Mouse (Mus musculus): ENCODE data around the gene Cct6b. TPM values are rescaled to one million over a fixed set of nuclear protein-coding genes. Genes with fewer than 3 reads are reported as not detected.
A peak's percentile ranks its signal among the peaks of the same experiment; 100 is the strongest.
"Not testable (repeated sequence)": the region's sequence is repeated elsewhere in the genome, so short reads cannot be mapped to it uniquely, and the experiment has no call there.

The Cct6b gene
- polyA plus RNA-seq, 1 experiment from 2014 or later, result 0.23 TPM

DNA sequence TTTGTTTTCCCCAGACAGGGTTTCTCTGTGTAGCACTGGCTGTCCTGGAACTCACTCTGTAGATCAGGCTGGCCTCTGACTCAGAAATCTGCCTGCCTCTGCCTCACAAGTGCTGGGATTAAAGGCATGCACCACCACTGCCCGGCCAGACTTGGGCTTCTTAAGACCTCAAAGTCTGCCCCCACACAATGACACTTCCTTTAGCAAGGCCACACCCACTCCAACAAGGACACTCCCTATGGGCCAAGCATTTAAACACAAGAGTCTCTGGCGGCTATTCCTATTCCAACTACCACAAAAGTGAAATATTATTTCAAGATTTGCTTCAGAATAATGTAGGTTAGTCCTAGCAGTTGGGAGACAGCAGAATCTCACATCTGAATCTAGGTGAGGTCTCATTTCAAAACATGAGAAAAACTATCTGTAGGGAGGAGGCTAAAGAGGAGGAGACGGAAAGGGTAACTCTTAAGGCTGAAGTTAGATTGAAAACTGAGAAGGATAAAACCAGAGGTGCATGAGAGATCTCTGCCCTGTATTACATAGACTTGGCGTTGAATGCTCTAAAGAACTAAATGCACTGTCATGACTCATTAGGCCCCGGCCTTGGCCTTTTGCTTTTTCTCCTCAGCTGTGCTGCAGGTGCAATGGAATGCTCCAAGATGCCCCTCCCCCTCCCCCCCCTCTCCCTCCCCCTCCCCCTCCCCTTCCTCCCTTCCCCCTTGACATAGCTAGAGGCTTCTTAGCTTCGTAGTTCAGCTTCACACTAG lies 11.6 kb downstream of the Cct6b start:
- H3K36me3 ChIP-seq, result no peaks in the 10 kb centered on the region
- no peaks in the 10 kb centered on the region for H3K9me3 ChIP-seq (replicated peaks)
- H3K4me1 ChIP-seq, result no peaks in the 10 kb centered on the region
- no peak overlapping the region for H3K27ac ChIP-seq
- no peak for DNase-seq (ENCODE audit: low spot score)
- no peaks in the 10 kb centered on the region for H3K27me3 ChIP-seq (ENCODE audit: low read depth, poor library complexity, severe bottlenecking)
- WGBS, result 81% methylated on average over 6 of the region's 6 CpGs
- H3K4me3 ChIP-seq, result no peak overlapping the region

DNA sequence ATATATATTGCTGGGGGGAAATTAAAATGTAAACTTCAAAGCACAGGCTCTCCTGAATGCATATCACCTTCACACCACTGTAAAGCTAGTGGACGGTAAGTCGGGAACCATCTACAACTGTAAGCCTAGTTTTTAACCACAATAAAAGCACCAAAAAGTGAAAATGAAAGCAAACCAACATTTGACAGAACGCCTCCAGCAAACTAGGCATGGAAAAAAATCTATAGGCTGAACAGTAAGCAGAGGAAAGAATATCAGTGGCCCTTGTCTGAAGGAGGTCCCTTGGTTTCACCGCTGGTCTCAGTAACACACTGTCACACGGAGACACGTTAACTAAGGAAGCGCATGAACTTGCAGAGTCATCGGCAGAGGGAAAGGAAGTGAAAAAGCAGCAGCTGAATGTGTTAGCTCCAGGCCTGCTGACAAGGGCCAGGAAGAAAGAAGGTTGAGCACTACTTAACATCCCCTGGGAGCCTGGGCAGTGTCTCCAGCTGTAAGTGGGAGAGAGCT lies 17.2 kb downstream of the Cct6b start:
- no peak for DNase-seq (ENCODE audit: low spot score)
- Histone ChIP-seq H3K4me3 (no peak overlapping the region), H3K27ac (no peak overlapping the region), H3K9me3 (replicated peaks) (no peaks in the 10 kb centered on the region), H3K4me1 (no peaks in the 10 kb centered on the region), H3K36me3 (no peaks in the 10 kb centered on the region), H3K27me3 (ENCODE audit: low read depth, poor library complexity, severe bottlenecking) (no peaks in the 10 kb centered on the region)
- WGBS, result 84% methylated on average over 8 of the region's 8 CpGs

DNA sequence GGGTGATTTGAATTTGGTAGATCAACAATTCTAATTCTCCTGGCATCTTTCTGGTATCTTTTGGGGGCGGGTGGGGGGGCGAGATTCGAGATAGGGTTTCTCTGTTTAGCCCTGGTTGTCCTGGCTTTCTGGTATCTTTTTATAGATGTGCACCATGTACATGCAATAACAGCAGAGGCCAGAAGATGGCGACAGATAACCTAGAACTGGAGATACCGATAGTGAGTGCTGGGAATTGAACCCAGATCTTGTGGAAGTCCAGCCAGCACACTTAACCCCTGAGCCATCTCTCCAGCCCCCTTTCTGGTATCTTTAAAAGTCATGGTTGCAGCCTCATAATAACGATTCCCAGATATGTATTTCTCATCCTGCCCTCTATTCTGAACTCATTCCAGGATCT lies 18.0 kb downstream of the Cct6b start:
- DNase-seq (ENCODE audit: low spot score), result peak; percentile 34
- no peaks in the 10 kb centered on the region for H3K36me3 ChIP-seq
- WGBS, result 39% methylated on average over 6 of the region's 6 CpGs
- no peaks in the 10 kb centered on the region for H3K27me3 ChIP-seq (ENCODE audit: low read depth, poor library complexity, severe bottlenecking)
- H3K9me3 ChIP-seq (replicated peaks), result no peaks in the 10 kb centered on the region
- H3K4me3 ChIP-seq, result no peak overlapping the region
- no peak overlapping the region for H3K27ac ChIP-seq
- H3K4me1 ChIP-seq, result no peaks in the 10 kb centered on the region

DNA sequence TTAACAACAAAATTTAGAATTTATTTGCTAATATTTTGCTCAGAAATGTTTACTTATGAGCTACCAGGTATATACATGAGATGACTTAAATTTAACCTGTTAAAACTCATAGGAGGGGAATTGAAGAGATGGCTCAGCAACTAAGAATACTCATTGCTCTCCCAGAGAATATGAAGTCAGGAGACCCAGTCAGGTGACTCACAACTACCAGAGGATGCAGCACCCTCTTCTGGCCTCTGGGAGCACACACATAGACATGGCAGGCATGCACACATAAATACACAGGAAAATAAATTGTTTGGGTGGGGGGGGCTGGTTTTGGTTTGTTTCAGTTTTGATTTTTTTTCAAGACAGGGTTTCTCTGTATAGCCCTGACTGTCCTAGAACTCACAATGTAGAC lies 25.1 kb downstream of the Cct6b start:
- H3K27ac ChIP-seq, result no peak overlapping the region
- no peaks in the 10 kb centered on the region for H3K36me3 ChIP-seq
- no peaks in the 10 kb centered on the region for H3K27me3 ChIP-seq (ENCODE audit: low read depth, poor library complexity, severe bottlenecking)
- no peak overlapping the region for H3K4me3 ChIP-seq
- H3K4me1 ChIP-seq, result no peaks in the 10 kb centered on the region
- H3K9me3 ChIP-seq (replicated peaks), result no peaks in the 10 kb centered on the region
- DNase-seq (ENCODE audit: low spot score), result no peak

DNA sequence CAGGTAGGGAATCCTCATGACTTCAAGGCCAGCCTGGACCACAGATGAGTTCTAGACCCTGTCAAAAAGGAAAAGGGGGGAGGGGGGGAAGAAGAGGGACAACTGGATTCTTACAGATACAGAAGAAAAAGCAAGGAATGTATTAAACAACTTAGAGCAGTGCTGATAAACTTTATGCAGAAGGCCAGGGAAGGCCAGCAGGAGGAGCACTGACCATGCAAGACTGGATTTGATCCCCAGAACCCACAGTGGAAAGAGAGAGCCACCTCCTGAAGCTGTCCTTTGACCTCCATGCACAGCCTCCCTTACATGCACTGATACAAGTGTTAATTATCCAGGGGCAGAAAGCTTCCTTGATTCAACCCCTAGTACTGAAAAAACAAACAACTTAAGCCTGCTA lies 29.9 kb downstream of the Cct6b start:
- Histone ChIP-seq H3K4me1 (no peaks in the 10 kb centered on the region), H3K4me3 (no peak overlapping the region)
- no peak for DNase-seq (ENCODE audit: low spot score)

DNA sequence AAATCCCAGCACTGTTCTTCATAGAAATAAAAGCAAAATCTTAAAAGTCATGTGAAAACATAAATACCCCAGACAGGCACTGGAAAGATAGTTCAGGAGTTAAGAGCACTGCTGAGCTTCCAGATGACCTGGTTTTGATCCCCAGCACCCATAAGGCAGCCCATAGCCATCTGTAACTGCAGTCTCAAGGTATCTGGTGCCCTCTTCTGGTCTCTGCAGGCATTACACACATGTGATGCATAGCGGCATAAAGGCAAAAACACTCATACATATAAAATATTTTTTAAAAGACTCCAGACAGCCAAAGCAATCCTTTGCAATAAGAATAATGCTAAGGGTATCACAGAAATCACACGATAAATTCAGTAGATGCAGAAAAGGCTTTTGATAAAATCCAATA lies 37.3 kb downstream of the Cct6b start:
- Histone ChIP-seq H3K9me3 (replicated peaks) (no peaks in the 10 kb centered on the region), H3K4me1 (no peaks in the 10 kb centered on the region), H3K36me3 (no peaks in the 10 kb centered on the region), H3K27ac (no peak overlapping the region), H3K27me3 (ENCODE audit: low read depth, poor library complexity, severe bottlenecking) (no peaks in the 10 kb centered on the region), H3K4me3 (no peak overlapping the region)
- WGBS, result 94% methylated on average over 2 of the region's 2 CpGs
- DNase-seq (ENCODE audit: low spot score), result no peak

More for the DNA sequence above, 29.9 kb downstream of the Cct6b start:
- Histone ChIP-seq H3K36me3 (no peaks in the 10 kb centered on the region), H3K27ac (no peak overlapping the region), H3K9me3 (replicated peaks) (no peaks in the 10 kb centered on the region), H3K27me3 (ENCODE audit: low read depth, poor library complexity, severe bottlenecking) (no peaks in the 10 kb centered on the region)

DNA sequence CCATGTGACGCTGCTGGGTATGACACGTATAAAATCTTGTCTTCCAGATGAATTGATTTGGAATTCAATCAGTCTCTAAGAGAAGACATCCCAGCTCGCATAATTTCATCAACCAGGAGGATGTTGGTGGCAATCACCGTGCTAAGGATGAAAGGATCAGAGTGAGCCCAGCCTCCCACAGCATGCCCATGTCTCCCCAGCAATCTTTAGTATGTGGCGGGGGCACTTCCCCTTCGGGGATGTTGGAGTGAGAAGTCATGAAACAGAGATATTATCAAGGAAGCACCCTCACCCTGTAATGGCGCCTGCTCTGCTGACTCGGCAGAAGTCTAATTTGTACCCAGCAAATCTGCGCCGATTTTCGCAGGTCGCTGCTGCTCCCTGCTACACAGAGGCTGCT lies 44.8 kb downstream of the Cct6b start:
- WGBS, result 89% methylated on average over 12 of the region's 12 CpGs
- H3K9me3 ChIP-seq (replicated peaks), result no peaks in the 10 kb centered on the region
- no peaks in the 10 kb centered on the region for H3K36me3 ChIP-seq
- no peaks in the 10 kb centered on the region for H3K4me1 ChIP-seq
- DNase-seq (ENCODE audit: low spot score), result no peak
- H3K27ac ChIP-seq, result no peak overlapping the region
- no peaks in the 10 kb centered on the region for H3K27me3 ChIP-seq (ENCODE audit: low read depth, poor library complexity, severe bottlenecking)
- H3K4me3 ChIP-seq, result no peak overlapping the region

DNA sequence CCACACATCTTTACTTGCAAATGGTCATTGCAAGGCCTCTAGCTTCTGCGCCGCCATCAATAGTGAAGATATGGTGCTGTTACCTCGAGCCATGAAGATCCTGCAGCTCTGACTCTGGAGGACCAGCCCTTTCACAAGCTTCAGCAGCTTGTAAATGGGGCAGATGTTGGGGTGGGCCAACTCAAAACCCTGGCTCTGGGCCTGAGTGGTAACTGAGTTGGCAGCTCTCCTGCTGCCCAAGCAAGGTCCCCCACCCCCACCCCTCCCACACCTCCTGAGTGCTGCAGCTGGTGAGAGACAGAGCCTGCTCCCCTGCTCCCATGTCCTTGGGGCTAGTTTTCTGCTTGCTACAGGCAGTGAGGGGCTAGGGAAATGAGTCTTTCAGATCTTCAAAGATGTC lies 51.4 kb downstream of the Cct6b start:
- no peak for DNase-seq (ENCODE audit: low spot score)
- Histone ChIP-seq H3K4me3 (no peak overlapping the region), H3K27me3 (ENCODE audit: low read depth, poor library complexity, severe bottlenecking) (0 out of 2 replicates have a peak, but pooled peaks cover under 1% of the 10 kb centered on the region), H3K36me3 (no peaks in the 10 kb centered on the region), H3K9me3 (replicated peaks) (no peaks in the 10 kb centered on the region), H3K27ac (no peak overlapping the region), H3K4me1 (no peaks in the 10 kb centered on the region)
- WGBS, result 81% methylated on average over 3 of the region's 3 CpGs

DNA sequence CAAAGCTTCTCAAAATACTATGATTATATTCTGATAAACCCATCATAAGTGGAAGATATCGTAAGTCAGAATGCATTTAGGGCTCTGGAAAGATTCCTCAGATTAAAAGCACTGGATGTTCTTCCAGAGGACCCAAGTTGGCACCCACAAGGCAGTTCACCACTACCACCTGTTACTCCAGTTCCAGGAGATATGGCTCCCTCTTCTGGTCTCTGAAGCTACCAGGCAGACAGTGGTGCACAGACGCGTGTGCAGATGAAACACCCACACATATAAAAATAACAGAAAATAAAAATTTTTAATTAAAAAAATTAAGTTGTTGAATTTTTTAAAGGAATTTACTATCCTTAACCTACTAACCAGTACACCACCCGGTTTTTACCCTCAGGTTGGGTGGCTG lies 55.2 kb downstream of the Cct6b start:
- H3K36me3 ChIP-seq, result no peaks in the 10 kb centered on the region
- 82% methylated on average over 4 of the region's 4 CpGs for WGBS
- H3K4me3 ChIP-seq, result no peak overlapping the region
- no peaks in the 10 kb centered on the region for H3K9me3 ChIP-seq (replicated peaks)
- no peak overlapping the region for H3K27ac ChIP-seq
- H3K27me3 ChIP-seq (ENCODE audit: low read depth, poor library complexity, severe bottlenecking), result peaks cover 5% of the 10 kb centered on the region; the same call in 1 of the 2 replicates
- no peak for DNase-seq (ENCODE audit: low spot score)
- H3K4me1 ChIP-seq, result peaks cover 8% of the 10 kb centered on the region; the same call in 1 of the 2 replicates

DNA sequence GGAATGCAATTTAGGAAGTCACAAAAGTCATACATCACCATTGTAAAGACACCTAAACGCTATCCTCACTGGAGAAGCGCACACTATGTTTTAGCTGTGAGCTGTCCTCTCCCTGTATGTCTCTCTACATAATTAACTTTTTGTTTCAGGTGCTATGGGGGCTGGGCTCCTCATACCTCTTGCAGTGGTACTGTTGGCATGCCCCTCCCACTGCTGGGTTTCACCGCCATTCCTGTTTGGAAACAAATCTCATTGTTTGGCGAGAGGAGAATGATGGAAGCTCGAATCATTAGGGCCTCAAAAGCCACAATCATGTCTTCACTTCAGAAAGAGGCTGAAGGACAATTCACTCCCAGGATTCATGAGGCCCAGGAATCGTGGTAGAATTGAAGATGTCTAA lies 59.0 kb downstream of the Cct6b start:
- Histone ChIP-seq H3K27ac (no peak overlapping the region), H3K4me3 (no peak overlapping the region), H3K27me3 (ENCODE audit: low read depth, poor library complexity, severe bottlenecking) (peaks cover 5% of the 10 kb centered on the region; the same call in 1 of the 2 replicates), H3K9me3 (replicated peaks) (no peaks in the 10 kb centered on the region), H3K36me3 (no peaks in the 10 kb centered on the region), H3K4me1 (peaks cover 12% of the 10 kb centered on the region; the same call in 1 of the 2 replicates)
- WGBS, result 78% methylated on average over 6 of the region's 6 CpGs
- no peak for DNase-seq (ENCODE audit: low spot score)

DNA sequence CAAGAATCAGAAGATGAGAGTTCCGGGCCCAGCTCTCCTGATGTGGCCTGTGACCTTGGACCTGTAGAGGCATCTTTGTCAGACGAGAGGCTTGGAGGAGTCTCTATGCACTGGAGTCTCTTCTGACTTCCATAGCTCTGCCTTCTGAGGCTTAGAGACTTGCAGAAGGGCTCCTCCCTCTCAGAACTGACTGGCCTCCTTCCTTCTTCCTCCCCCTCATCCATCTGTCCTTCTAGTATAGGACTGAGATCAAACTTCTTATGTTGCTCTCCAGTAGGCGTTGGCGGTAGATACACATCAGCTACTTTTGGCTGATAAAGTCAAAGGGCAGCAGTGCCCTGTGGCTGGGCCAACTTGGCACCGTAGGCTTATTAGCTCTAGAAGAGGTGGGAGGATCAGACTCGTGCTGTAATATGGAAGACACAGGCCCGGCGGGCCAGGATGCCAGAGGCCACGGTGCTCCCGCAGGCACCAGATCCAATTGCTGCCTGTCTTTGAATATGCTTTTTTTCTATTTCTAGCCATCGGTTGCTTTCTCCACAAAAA lies 64.2 kb downstream of the Cct6b start:
- Histone ChIP-seq H3K4me3 (no peak overlapping the region), H3K36me3 (no peaks in the 10 kb centered on the region), H3K4me1 (peaks cover 10% of the 10 kb centered on the region; the same call in 1 of the 2 replicates), H3K27me3 (ENCODE audit: low read depth, poor library complexity, severe bottlenecking) (no peaks in the 10 kb centered on the region), H3K27ac (no peak overlapping the region), H3K9me3 (replicated peaks) (no peaks in the 10 kb centered on the region)
- 87% methylated on average over 11 of the region's 11 CpGs for WGBS
- DNase-seq (ENCODE audit: low spot score), result no peak

DNA sequence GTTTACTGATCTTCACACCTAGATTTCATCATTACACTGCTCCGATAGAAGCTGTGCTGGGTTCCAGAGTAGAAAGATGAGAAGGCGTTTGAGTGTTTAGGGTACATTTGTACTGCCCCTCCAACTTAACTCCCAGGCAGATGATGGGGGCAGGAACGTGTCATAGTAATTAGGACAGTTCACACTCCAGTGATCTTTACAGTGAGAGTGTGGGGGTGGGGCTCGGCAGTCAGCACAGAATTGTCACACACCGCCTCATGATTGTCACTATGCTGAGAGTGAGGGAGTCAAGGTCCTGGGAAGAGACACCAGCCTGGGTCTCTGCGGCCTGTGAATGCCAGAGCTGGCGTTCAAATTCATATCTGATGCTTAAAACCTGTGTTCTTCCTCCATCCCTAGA lies 68.2 kb downstream of the Cct6b start:
- DNase-seq (ENCODE audit: low spot score), result no peak
- H3K27ac ChIP-seq, result no peak overlapping the region
- H3K27me3 ChIP-seq (ENCODE audit: low read depth, poor library complexity, severe bottlenecking), result no peaks in the 10 kb centered on the region
- no peak overlapping the region for H3K4me3 ChIP-seq
- 45% methylated on average over 7 of the region's 7 CpGs for WGBS
- H3K9me3 ChIP-seq (replicated peaks), result no peaks in the 10 kb centered on the region
- H3K36me3 ChIP-seq, result no peaks in the 10 kb centered on the region
- peaks cover 5% of the 10 kb centered on the region for H3K4me1 ChIP-seq

DNA sequence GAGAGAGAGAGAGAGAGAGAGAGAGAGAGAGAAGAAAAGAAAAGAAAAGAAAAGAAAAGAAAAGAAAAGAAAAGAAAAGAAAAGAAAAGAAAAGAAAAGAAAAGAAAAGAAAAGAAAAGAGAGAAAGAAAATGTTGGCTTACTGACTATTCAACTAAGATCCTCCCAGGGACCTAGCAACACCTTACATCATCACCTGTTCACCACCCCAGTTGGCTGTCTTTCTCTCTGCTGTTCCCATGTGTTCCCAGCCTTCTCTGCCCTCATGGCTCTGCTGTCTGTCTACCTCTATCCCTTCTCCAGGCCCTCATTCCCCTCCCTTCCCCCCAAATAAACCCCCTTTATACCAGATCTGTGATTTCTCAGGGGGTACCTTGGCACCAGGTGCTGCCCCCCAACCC lies 69.2 kb downstream of the Cct6b start:
- H3K27ac ChIP-seq; H3K4me1 ChIP-seq; H3K27me3 ChIP-seq (ENCODE audit: low read depth, poor library complexity, severe bottlenecking); DNase-seq (ENCODE audit: low spot score); H3K9me3 ChIP-seq (replicated peaks); H3K36me3 ChIP-seq; H3K4me3 ChIP-seq: not testable (repeated sequence)

All from limb, embryonic 10.5 days (tissue).